Comparison of ENCODE assay signal across 19 mouse cellular contexts in the genomic region with DNA sequence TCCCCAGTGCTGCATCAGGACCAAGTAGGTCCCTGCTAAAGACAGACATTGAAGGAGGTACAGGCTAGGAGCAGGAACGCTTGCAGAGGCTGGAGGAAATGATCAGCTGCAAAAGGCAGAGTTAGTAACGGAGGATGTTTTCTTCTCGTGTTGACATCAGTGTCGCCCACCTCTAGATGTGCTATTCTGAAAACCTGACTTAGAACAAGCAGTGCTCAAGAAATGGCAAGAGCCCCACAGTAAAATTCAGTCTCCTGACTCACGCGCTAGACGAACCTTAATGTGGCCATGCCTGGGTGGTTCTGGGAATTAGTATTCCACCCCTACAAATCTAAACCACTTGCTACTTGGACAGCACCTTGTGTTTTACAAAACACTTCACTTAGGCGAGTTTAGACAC.
DNase-seq lines count a peak whose midpoint lies in the region; TF ChIP-seq lines count a peak whose summit lies in the region.
"Had no signal": no experiment of that assay in that cellular context is flagged by ENCODE, and none has a peak within 500 bp of the region (broad histone marks: within the 10 kb centered on the region; RNA-seq: fewer than 3 reads in every experiment).

No protein-coding gene starts in this region.

- no peak overlapping the region for H3K27ac ChIP-seq in left cerebral cortex, adult 2 months
- H3K27ac ChIP-seq: embryonic facial prominence, embryonic 15.5 days; hindbrain, embryonic 10.5 days; intestine, embryonic 15.5 days; liver, embryonic 12.5 days; midbrain, embryonic 12.5 days had no signal

- no peak overlapping the region for H3K4me3 ChIP-seq in left cerebral cortex, adult 2 months
- H3K4me3 ChIP-seq: embryonic facial prominence, embryonic 15.5 days; hindbrain, embryonic 10.5 days; intestine, embryonic 15.5 days; liver, embryonic 12.5 days; midbrain, embryonic 12.5 days had no signal

- intact Hi-C loops in left cerebral cortex, adult 2 months (cut with DNase I) = loop anchor here (1.0 to 10.0 kb wide), 2 partner anchors 54 to 439 kb away; no protein-coding TSS in a partner anchor

- TF ChIP-seq CTCF in left cerebral cortex, adult 2 months (IDR thresholded peaks at IDR 0.05) = no peak

- DNase-seq in heart, adult 11 months = peak; percentile 55
- no peak for DNase-seq in heart, postnatal 4 days
- DNase-seq in right cerebral cortex, adult 18-20 months = peak; percentile 72
- no peak for DNase-seq in right cerebral cortex, postnatal 4 days
- DNase-seq in left cerebral cortex, adult 2 months (ENCODE audit: extremely low spot score in 1 of 2, low spot score in 2 of 2) = peak; percentile 10 to 37
- DNase-seq in right cerebral cortex, postnatal 36 days (ENCODE audit: low spot score in 2 of 2) = peak; percentile 54 to 81
- DNase-seq in urinary bladder, postnatal 25 days (ENCODE audit: low spot score) = no peak
- DNase-seq in thymus, postnatal 36 days = no peak
- DNase-seq: adrenal gland, postnatal 25 days; cerebellum, adult 9-10 months; kidney, adult 9 months; kidney, postnatal 25 days; lung, adult 18-20 months; lung, postnatal 10 days had no signal

Comparison
In these comparisons a context has a peak if more than half of its experiments do, and no peak if none do; other contexts are left out.
1. DNase-seq: peak in heart, adult 11 months (single experiment), right cerebral cortex, adult 18-20 months (single experiment), left cerebral cortex, adult 2 months (2 of 2) and right cerebral cortex, postnatal 36 days (2 of 2); none in heart, postnatal 4 days (single experiment), right cerebral cortex, postnatal 4 days (single experiment), urinary bladder, postnatal 25 days (single experiment) and thymus, postnatal 36 days (0 of 2).